In genomic region chr19:41482909-41483444, GRCm38 (mm10) we compare ENCODE assay signal across 8 mouse cellular contexts. TPM values are rescaled to one million over a fixed set of nuclear protein-coding genes. Genes with fewer than 3 reads are reported as not detected.
DNase-seq lines count a peak whose midpoint lies in the region; ATAC-seq lines count a peak whose summit lies in the region.

No protein-coding gene starts in this region.

- peak; percentile 21 for DNase-seq in urinary bladder, postnatal 10 days (ENCODE audit: low spot score)
- no peak for DNase-seq in urinary bladder, adult 2 months (ENCODE audit: low spot score)
- peak; percentile 81 for DNase-seq in embryo, embryonic 9.5 days (ENCODE audit: extremely low spot score)
- DNase-seq in heart, adult 18-20 months = peak; percentile 75 to 79
- DNase-seq in kidney, adult 18-20 months = peak; percentile 73
- DNase-seq in limb, embryonic 11.5 days (ENCODE audit: low spot score) = peak; percentile 78
- peak; percentile 72 to 73 for DNase-seq in spleen, adult 18-20 months

- under 1% methylated on average over 54 of the region's 91 CpGs for WGBS in limb, embryonic 11.5 days
- 0% methylated on average over 29 of the region's 91 CpGs for WGBS in midbrain, embryonic 12.5 days

- no peaks in the 10 kb centered on the region for H3K9me3 ChIP-seq in limb, embryonic 11.5 days (ENCODE audit: control insufficient read depth, low read length)
- H3K9me3 ChIP-seq in midbrain, embryonic 12.5 days = no peaks in the 10 kb centered on the region

- ATAC-seq in limb, embryonic 11.5 days (ENCODE audit: insufficient number of reproducible peaks, low FRiP score, low TSS enrichment, low read depth) = peak; percentile 79
- peak; percentile 81 for ATAC-seq in midbrain, embryonic 12.5 days (ENCODE audit: low FRiP score, low read depth)

- peak overlapping the region; percentile 86 for H3K4me2 ChIP-seq in limb, embryonic 11.5 days (ENCODE audit: low read depth, severe bottlenecking)
- H3K4me2 ChIP-seq in midbrain, embryonic 12.5 days (replicated peaks) = peak overlapping the region; percentile 73

- no peaks in the 10 kb centered on the region for H3K36me3 ChIP-seq in limb, embryonic 11.5 days (ENCODE audit: control insufficient read depth, insufficient read depth, low read length)
- H3K36me3 ChIP-seq in midbrain, embryonic 12.5 days = no peaks in the 10 kb centered on the region

- H3K27me3 ChIP-seq in limb, embryonic 11.5 days (ENCODE audit: control insufficient read depth, insufficient read depth, low read length) = no peaks in the 10 kb centered on the region
- H3K27me3 ChIP-seq in midbrain, embryonic 12.5 days = 0 out of 2 replicates have a peak, but pooled peaks cover 5% of the 10 kb centered on the region

- peak overlapping the region; percentile 96 for H3K27ac ChIP-seq in limb, embryonic 11.5 days (replicated peaks; ENCODE audit: low read depth, low read length)
- H3K27ac ChIP-seq in midbrain, embryonic 12.5 days (replicated peaks) = peak overlapping the region; percentile 99

- H3K4me1 ChIP-seq in limb, embryonic 11.5 days (ENCODE audit: control insufficient read depth, insufficient read depth, low read length) = no peaks in the 10 kb centered on the region
- peaks cover 25% of the 10 kb centered on the region for H3K4me1 ChIP-seq in midbrain, embryonic 12.5 days

- peak overlapping the region; percentile 88 for H3K4me3 ChIP-seq in limb, embryonic 11.5 days (ENCODE audit: low read depth, low read length)
- H3K4me3 ChIP-seq in midbrain, embryonic 12.5 days = peak overlapping the region; percentile 96

- peak overlapping the region; percentile 90 for H3K9ac ChIP-seq in limb, embryonic 11.5 days (ENCODE audit: low read length)
- H3K9ac ChIP-seq in midbrain, embryonic 12.5 days (replicated peaks) = peak overlapping the region; percentile 94

RNA-seq across cellular contexts. Expression of gene Lcor, which starts 0.5 kb away (rescaled TPM):
- 1.3 and 2.5 TPM in 2 replicates for polyA plus RNA-seq in urinary bladder, adult 2 months (2012; rRNA removed)
- total RNA-seq in heart, adult 18-20 months (2021) = 10 to 100 TPM; 12.2 to 12.4 TPM
- polyA plus RNA-seq in limb, embryonic 11.5 days (2014; fragmentation: Nextera tagmentation; extraction: Ambion mirVana) = 11.0 and 11.4 TPM in 2 replicates
- 41.4 and 43.3 TPM in 2 replicates for polyA plus RNA-seq in midbrain, embryonic 12.5 days (2016; fragmentation: Nextera tagmentation; extraction: Ambion mirVana)
